Mouse (Mus musculus) erythroblast, embryonic 14.5 days (primary cell): ENCODE measurements around the gene Ankrd37.

Experiments used
- GATA1 ChIP-seq: IDR thresholded peaks from 2 replicates; pipeline ENCODE4 v1.6.1; 2012; ENCODE audit warnings: low read length, inconsistent platforms, mixed read lengths
- TAL1 ChIP-seq: IDR thresholded peaks from 3 replicates; pipeline ENCODE4 v1.6.1; 2012; ENCODE audit warnings: low read length, inconsistent platforms, mixed read lengths

- TF ChIP-seq GATA1, result no peak
- no peak for TF ChIP-seq TAL1
Observed at GRCm38 (mm10) chr8:45995576-45995975, 9.9 kb downstream of the Ankrd37 start.
